Mouse (Mus musculus): ENCODE measurements around the gene Mtif3.
"Not testable (repeated sequence)": the region's sequence is repeated elsewhere in the genome, so short reads cannot be mapped to it uniquely, and the experiment has no call there.

Mtif3 gene

DNA sequence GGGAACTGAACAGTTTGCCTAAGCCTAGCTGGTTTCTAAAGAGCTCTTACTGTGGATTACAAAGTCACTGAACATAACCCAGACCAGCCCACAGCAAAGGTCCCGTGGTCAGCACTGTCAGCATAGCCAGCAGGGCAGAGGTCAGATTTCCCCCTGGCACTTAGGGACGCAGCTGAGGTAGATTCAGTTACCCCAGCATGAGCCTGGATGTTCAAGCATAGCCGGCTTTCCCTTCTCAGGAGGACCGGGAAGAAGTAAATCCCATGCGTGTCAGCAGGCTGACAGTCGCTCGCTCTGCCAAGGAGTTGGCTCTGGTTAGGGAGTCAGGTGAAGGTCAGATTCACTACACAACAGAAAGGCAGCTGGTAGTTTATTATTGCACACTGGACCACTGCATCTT, 9.0 kb downstream of the Mtif3 start:
- no peak for DNase-seq (ENCODE audit: low read depth, low spot score)

- DNase-seq (ENCODE audit: low read depth, low spot score) = peak; percentile 91
Measured at GRCm38 (mm10) chr5:146948508-146949088, 15.0 kb downstream of the Mtif3 start, which contains the start of gene Gtf3a. Gene Gtf3a (plus strand): TSS chr5:146948657.

DNA sequence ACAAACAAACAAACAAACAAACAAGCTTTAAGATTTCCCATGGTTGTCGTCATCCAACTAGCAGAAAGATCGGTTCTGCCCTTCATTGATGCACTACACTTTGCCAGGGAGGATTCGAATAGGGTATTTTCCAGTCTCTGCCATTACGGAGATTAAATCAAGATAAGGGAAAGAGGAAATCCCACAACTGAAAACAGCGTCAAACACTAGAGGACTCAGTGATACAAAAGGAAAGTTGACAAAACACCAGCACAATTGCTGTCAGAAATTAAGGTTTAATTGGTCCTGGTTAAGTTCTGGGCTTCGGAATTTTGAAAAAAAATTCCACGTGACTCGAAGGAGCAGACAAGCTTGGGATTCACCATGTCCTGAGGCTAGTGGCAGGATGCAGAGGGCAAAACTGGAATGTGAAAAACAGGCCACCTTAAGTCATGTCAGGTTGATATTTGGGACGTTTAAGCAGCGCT, 15.5 kb downstream of the Mtif3 start:
- no peak for DNase-seq (ENCODE audit: low read depth, low spot score)

- DNase-seq (ENCODE audit: low read depth, low spot score) = peak; percentile 75
Measured at GRCm38 (mm10) chr5:146947497-146947896, 16.1 kb downstream of the Mtif3 start.

- DNase-seq (ENCODE audit: low read depth, low spot score) = no peak
Measured at GRCm38 (mm10) chr5:146946682-146947081, 16.9 kb downstream of the Mtif3 start.

DNA sequence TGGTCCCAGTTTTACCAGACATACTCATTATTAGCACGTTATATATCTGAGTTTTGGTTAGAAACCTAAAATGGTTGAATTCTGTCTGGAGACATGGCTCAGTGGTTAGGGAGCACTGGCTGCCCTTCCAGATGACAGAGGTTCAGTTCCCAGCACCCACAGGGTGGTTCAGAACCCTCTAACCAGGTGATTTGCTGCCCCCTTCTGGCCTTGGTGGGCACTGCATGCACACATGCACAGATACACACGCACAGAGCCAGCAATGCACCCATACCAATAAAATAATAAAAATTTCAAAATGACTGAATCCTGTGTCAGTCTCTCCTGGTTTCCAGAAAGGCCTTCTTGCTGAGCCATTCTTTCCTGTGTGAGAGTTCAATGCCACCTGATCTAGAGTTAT, 19.0 kb downstream of the Mtif3 start:
- DNase-seq (ENCODE audit: low read depth, low spot score) = peak; percentile 59

- DNase-seq (ENCODE audit: low read depth, low spot score) = no peak
Measured at GRCm38 (mm10) chr5:146942965-146943364, 20.6 kb downstream of the Mtif3 start.

DNA sequence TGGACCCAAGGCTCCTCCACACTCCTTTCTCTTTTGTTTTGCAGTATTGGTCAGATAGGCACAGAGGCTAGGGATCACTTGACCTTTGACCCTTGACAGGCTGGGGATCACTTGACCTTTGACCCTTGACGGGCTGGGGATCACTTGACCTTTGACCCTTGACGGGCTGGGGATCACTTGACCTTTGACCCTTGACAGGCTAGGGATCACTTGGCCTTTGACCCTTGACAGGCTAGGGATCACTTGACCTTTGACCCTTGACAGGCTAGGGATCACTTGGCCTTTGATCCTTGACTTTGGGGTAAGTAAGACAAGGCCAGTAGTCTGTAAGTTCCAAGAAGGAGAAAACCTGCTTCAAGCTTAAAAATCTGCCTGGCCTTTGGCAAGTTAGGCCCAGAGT, 21.7 kb downstream of the Mtif3 start:
- DNase-seq (ENCODE audit: low read depth, low spot score) = not testable (repeated sequence)

DNA sequence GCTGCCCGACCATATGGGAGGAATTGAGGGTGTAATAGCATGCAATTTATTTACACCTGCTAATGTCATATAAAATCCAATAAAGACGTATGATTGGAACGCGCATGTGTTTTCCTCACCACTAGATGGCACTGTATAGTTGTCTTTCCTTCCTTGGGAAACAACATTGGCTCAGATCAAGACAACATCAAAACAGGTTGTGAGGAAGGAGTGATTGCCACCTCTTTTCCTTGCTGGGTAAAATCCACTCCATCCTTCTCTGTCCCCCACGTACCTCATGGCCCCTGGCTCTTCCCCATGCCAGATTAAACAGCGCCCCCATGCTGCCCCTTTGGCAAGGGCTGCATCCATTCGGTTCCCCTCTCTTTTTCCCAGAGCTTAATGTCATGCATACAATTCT, 23.4 kb downstream of the Mtif3 start:
- peak; percentile 71 for DNase-seq (ENCODE audit: low read depth, low spot score)

DNA sequence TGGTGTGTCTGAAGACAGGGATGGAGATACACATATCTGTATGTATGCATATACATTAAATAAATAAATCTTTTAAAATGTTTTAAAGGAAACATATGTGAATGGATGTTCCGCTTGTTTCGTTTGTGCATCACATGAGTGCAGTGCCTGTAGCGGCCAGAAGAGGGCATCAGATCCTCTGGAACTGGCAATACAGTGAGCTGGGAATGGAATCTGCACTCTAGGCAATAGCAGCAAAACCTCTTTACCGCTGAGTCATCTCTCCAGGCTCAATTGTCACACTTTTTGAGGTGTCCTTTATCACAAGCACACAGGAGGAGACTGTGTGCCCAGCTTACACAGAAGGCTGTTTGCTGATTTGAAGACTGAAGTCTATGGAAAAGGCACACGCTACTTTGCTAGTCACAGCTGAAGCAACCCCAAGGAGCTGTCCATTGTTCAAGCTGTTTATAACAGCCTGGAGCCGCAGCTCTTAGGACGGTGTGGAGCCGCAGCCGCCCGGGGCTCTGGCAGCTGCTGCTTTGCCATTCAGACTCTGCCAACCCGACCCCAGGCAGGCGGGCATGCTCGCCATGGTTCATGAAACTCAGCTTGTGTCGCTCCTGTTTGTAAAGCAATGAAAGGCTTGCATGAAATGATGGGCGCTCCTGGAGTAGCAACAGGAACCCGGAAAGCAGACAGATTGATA, 24.3 kb downstream of the Mtif3 start:
- DNase-seq (ENCODE audit: low read depth, low spot score) = peak; percentile 87

GRCm38 (mm10) chr5:146937541-146938503, 25.8 kb downstream of the Mtif3 start:
- no peak for DNase-seq (ENCODE audit: low read depth, low spot score)

- peak; percentile 78 for DNase-seq (ENCODE audit: low read depth, low spot score)
Measured at GRCm38 (mm10) chr5:146933466-146933865, 30.1 kb downstream of the Mtif3 start.

- no peak for DNase-seq (ENCODE audit: low read depth, low spot score)
Measured at GRCm38 (mm10) chr5:146931904-146932553, 31.6 kb downstream of the Mtif3 start.

GRCm38 (mm10) chr5:146931422-146931821, 32.2 kb downstream of the Mtif3 start:
- DNase-seq (ENCODE audit: low read depth, low spot score) = no peak

GRCm38 (mm10) chr5:146926673-146927072, 36.9 kb downstream of the Mtif3 start:
- peak; percentile 70 for DNase-seq (ENCODE audit: low read depth, low spot score)

DNA sequence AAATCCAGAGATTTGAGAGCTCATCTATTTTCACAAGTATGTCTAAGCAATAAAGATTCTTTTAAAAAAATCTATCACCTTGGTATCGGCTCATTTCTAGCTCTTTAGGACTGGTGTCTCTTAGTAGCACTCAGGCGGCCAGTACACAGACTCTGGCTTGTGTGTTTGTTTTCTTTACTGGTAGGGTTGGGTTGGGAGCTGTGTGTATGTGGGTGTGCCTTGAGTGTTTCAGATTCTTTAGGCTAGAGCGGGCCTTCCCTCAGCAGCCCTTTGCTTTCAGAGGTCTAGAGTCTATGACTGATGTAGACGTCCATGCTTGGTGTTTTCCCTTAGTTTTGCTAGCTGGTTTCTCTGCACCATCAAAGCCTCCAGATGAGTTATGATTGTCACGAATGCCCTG, 40.1 kb downstream of the Mtif3 start:
- no peak for DNase-seq (ENCODE audit: low read depth, low spot score)

- no peak for DNase-seq (ENCODE audit: low read depth, low spot score)
Measured at GRCm38 (mm10) chr5:146921224-146921623, 42.4 kb downstream of the Mtif3 start.

DNA sequence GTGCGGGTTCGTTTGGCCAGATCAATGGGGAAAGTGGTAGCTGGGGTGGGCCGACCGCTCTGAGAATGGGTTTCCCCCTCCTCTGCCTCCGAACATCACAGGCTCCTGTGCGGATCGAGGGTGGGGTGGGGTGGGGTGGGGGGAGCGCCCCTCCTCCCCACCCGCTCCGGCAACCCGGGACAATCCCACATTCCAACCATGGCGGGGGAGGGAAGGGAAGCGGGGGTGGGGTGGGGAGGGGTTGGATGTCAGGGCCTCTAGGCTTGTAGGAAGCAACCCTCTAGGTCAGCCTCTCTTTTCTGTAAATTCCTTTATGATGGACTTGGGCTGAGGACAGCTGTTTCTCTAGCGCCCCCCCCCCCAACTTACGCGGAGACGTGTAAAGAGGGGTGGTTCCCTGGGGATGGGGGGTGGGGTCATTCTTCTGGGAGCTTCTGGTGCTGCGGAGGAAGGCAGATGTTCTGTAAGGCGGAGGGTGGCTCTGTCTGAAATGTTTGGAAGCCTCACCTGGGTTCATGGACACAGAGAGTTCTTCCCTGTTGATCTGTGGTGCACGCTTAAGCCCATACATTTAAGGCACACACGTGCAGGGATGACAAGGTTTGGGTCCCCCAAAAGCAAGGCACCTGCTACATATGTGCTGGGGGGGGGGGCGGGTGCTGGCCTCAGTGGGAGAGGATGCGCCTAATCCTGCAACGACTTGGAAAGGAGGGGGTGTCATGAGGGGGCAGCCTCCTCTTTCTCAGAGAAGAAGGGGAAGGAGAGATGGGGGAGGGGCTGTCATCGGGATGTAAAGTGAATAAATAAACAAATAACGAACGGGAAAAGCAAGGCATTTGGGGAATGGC, 43.1 kb downstream of the Mtif3 start:
- DNase-seq (ENCODE audit: low read depth, low spot score) = peak; percentile 76

DNA sequence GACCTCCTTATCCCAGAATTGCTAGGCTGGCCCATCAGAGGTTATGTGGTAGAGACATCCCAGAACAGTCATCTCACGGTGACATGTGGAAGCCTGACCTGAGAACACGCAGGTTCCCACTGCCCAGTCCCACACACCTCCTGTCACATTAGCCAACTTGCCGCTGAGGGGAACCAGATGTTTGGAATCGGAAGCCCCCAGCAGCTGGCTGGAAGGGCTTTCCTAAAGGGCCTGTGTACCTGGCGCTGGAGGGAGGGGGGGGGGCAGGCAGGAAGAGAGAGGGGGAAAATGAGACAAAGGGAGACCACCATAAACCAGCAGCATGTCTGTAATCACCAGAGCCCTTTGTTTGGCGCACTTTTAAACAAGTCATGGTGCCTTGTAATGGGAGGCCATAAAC, 43.7 kb downstream of the Mtif3 start:
- DNase-seq (ENCODE audit: low read depth, low spot score) = no peak

DNA sequence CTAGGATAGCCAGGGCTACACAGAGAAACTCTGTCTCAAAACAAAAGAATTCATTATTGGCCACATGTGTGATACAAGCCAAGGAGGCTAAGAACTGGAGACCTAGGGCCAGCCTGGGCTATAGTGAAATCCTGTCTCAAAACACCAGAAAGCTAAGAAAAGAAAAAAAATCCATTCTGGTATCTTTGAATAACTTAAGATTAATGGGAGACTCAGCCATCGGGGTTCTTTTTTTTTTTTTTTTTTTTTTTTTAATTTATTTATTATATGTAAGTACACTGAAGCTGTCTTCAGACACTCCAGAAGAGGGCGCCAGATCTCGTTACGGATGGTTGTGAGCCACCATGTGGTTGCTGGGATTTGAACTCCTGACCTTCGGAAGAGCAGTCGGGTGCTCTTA, 46.2 kb downstream of the Mtif3 start:
- DNase-seq (ENCODE audit: low read depth, low spot score) = not testable (repeated sequence)

DNA sequence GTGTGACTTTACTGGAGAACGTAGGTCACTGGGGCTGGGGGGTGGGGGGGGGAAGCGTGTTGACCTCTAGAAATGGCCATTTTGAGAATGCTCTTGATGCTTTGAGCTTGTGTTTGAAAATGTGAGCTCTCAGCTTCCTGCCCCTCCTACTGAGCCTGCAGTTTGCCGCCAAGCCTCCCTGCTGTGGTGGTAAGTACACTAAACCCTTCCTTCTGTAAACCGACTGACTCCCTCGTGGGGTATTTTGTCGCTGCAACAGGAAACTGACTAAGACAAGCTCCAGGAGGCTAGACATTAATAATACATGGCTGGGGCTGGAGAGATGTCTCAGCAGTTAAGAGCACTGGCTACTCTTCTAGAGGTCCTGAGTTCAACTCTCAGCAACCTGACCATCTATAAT, 46.8 kb downstream of the Mtif3 start:
- DNase-seq (ENCODE audit: low read depth, low spot score) = peak; percentile 92
